In genomic region chr2:174025181-174025870, GRCm38 (mm10) we compare ENCODE assay signal across 10 mouse cellular contexts. TPM values are rescaled to one million over a fixed set of nuclear protein-coding genes. Genes with fewer than 3 reads are reported as not detected.
DNase-seq lines count a peak whose midpoint lies in the region; ATAC-seq and TF ChIP-seq lines count a peak whose summit lies in the region.
"Had no signal": no experiment of that assay in that cellular context is flagged by ENCODE, and none has a peak within 500 bp of the region (broad histone marks: within the 10 kb centered on the region; RNA-seq: fewer than 3 reads in every experiment).

No protein-coding gene starts in this region.

- WGBS in midbrain, embryonic 15.5 days = 65% methylated on average over 11 of the region's 11 CpGs

- ATAC-seq in Patski = peak; percentile 97
- ATAC-seq in midbrain, embryonic 15.5 days (replicated peaks) = peak; percentile 71
- no peak for ATAC-seq in CD4-positive, CD25-positive, alpha-beta regulatory T cell, adult 4 months

- H3K4me1 ChIP-seq in midbrain, embryonic 15.5 days = no peaks in the 10 kb centered on the region

- TF ChIP-seq CTCF in Patski (IDR thresholded peaks at IDR 0.05) = no peak

- intact Hi-C loops in left cerebral cortex, postnatal 4 days (cut with DNase I) = no loop called here

- no peak overlapping the region for H3K27ac ChIP-seq in midbrain, embryonic 15.5 days

- H3K4me3 ChIP-seq in midbrain, embryonic 15.5 days = no peak overlapping the region

- peak; percentile 7 for DNase-seq in left cerebral cortex, adult 11 months (ENCODE audit: low spot score)
- DNase-seq in left cerebral cortex, postnatal 4 days = no peak
- DNase-seq in Patski (ENCODE audit: low read depth, low spot score) = peak; percentile 63
- peak; percentile 79 for DNase-seq in brain, adult 2 months (ENCODE audit: low read depth, low spot score)
- no peak for DNase-seq in embryo, embryonic 9.5 days (ENCODE audit: extremely low spot score)
- DNase-seq in spleen, adult 18-20 months = no peak
- DNase-seq: cerebellum, postnatal 36 days; kidney, postnatal 10 days had no signal

- H3K9ac ChIP-seq in midbrain, embryonic 15.5 days = no peak overlapping the region

- H3K27me3 ChIP-seq in Patski = no peaks in the 10 kb centered on the region
- no peaks in the 10 kb centered on the region for H3K27me3 ChIP-seq in midbrain, embryonic 15.5 days (replicated peaks)

- POLR2A ChIA-PET in Patski (lab: Charles Lee) = no interaction called here

- in situ Hi-C loops in Patski (cut with MboI; ENCODE audit: low pct_unique_long_range_greater_than_20kb) = no loop called here

- no peaks in the 10 kb centered on the region for H3K36me3 ChIP-seq in midbrain, embryonic 15.5 days (replicated peaks)

- CTCF ChIA-PET in Patski (lab: Charles Lee) = interaction anchor here (0.9 to 1.6 kb wide), 2 partner anchors 10 to 46 kb away, joined by 3 to 5 read pairs; no protein-coding TSS in a partner anchor

- no peaks in the 10 kb centered on the region for H3K9me3 ChIP-seq in midbrain, embryonic 15.5 days

- H3K4me2 ChIP-seq in midbrain, embryonic 15.5 days = no peak overlapping the region

RNA-seq across cellular contexts. Expression of gene Stx16, which starts 50.8 kb away (rescaled TPM):
- total RNA-seq in left cerebral cortex, postnatal 4 days (2021) = 10 to 100 TPM; 44.3 to 56.0 TPM
- polyA plus RNA-seq in Patski (2021) = 42.4 TPM
- 15.2 and 16.7 TPM in 2 replicates for polyA plus RNA-seq in midbrain, embryonic 15.5 days (2015; fragmentation: Nextera tagmentation; extraction: Ambion mirVana)
- polyA plus RNA-seq in CD4-positive, CD25-positive, alpha-beta regulatory T cell, adult 4 months (2017; shearing (Covaris generic)) = 10 to 100 TPM; 18.2 to 20.4 TPM

Comparison
In these comparisons a context has a peak if more than half of its experiments do, and no peak if none do; other contexts are left out.
1. DNase-seq: peak in left cerebral cortex, adult 11 months (single experiment), Patski (single experiment) and brain, adult 2 months (single experiment); none in left cerebral cortex, postnatal 4 days (single experiment), embryo, embryonic 9.5 days (single experiment) and spleen, adult 18-20 months (0 of 2).